Mouse (Mus musculus) MEL (cell line): ENCODE results near the gene Gm20431. TPM values are rescaled to one million over a fixed set of nuclear protein-coding genes. Genes with fewer than 3 reads are reported as not detected.

ENCODE experiments used
- DNase-seq: peaks from one replicate; pipeline ENCODE4 v3.0.0; 2011; ENCODE audit warnings: low read depth, low spot score
- H3K27ac ChIP-seq: 2 replicates; pipeline ENCODE4 v1.5.1; 2012; ENCODE audit warnings: low read depth, mild to moderate bottlenecking, control low read depth, low read length, moderate library complexity; ENCODE audit not compliant: control insufficient read depth
- H3K27me3 ChIP-seq, 2 experiments: fragments of 150-350 bp in 1 of 2; sonication (generic) in 1 of 2; 2 replicates each; pipeline ENCODE4 v1.6.1; 2012; ENCODE audit warnings: low read length in 2 of 2, mild to moderate bottlenecking in 2 of 2, improper control_type of control experiment in 1 of 2, moderate library complexity in 1 of 2; ENCODE audit not compliant: insufficient read depth in 2 of 2, control insufficient read depth in 1 of 2
- H3K36me3 ChIP-seq, 2 experiments: 2 replicates each; pipeline ENCODE4 v1.6.1; 2012 to 2014; ENCODE audit warnings: low read length in 2 of 2, improper control_type of control experiment in 1 of 2, inconsistent platforms in 1 of 2, mild to moderate bottlenecking in 1 of 2; ENCODE audit not compliant: insufficient read depth in 2 of 2, control insufficient read depth in 1 of 2
- H3K4me1 ChIP-seq, 2 experiments: fragments of 150-350 bp in 1 of 2; sonication (generic) in 1 of 2; 2 replicates each; pipeline ENCODE4 v1.6.1; 2012; ENCODE audit warnings: low read length in 2 of 2, improper control_type of control experiment in 1 of 2, mild to moderate bottlenecking in 1 of 2; ENCODE audit not compliant: insufficient read depth in 2 of 2, control insufficient read depth in 1 of 2
- H3K4me3 ChIP-seq, 2 experiments: fragments of 150-350 bp in 1 of 2; sonication (generic) in 1 of 2; 2 replicates each; pipeline ENCODE4 v1.5.1; 2012; ENCODE audit warnings: low read depth in 2 of 2, low read length in 2 of 2, mild to moderate bottlenecking in 2 of 2, moderate library complexity in 2 of 2, control low read depth in 1 of 2, improper control_type of control experiment in 1 of 2; ENCODE audit not compliant: control insufficient read depth in 1 of 2, insufficient read depth in 1 of 2
- H3K79me2 ChIP-seq: 2 replicates; pipeline ENCODE4 v1.6.1; 2012; ENCODE audit warnings: mild to moderate bottlenecking, low read length, moderate library complexity; ENCODE audit not compliant: control insufficient read depth, poor library complexity, insufficient read depth
- H3K9ac ChIP-seq: 2 replicates; pipeline ENCODE4 v1.6.1; 2012; ENCODE audit warnings: low read depth, mild to moderate bottlenecking, control low read depth, low read length, moderate library complexity; ENCODE audit not compliant: control insufficient read depth, poor library complexity, severe bottlenecking
- H3K9me3 ChIP-seq: fragments of 150-350 bp; sonication (generic); replicated peaks from 2 replicates; pipeline ENCODE4 v1.6.1; 2012; ENCODE audit warnings: mild to moderate bottlenecking, low read length, improper control_type of control experiment, moderate library complexity; ENCODE audit not compliant: insufficient read depth
- BHLHE40 ChIP-seq: IDR thresholded peaks from 2 replicates; pipeline ENCODE4 v1.6.1; 2012; ENCODE audit warnings: low read depth, mild to moderate bottlenecking, inconsistent platforms, low read length, improper control_type of control experiment, borderline replicate concordance
- CHD1 ChIP-seq: IDR thresholded peaks from 2 replicates; pipeline ENCODE4 v1.6.1; 2012; ENCODE audit warnings: low read depth, mild to moderate bottlenecking, inconsistent platforms, low read length, improper control_type of control experiment
- CTCF ChIP-seq, 3 experiments: IDR thresholded peaks in 2 of 3; conservative IDR thresholded peaks in 1 of 3; 2 replicates each; pipeline ENCODE4 v1.5.1; 2011 to 2012; ENCODE audit warnings: low read length in 3 of 3, low read depth in 2 of 3, mild to moderate bottlenecking in 2 of 3, improper control_type of control experiment in 1 of 3, inconsistent platforms in 1 of 3, mixed read lengths in 1 of 3, moderate library complexity in 1 of 3; ENCODE audit not compliant: control insufficient read depth in 1 of 3, insufficient read depth in 1 of 3, poor library complexity in 1 of 3, severe bottlenecking in 1 of 3
- EP300 ChIP-seq, 2 experiments: IDR thresholded peaks; 2 replicates each; pipeline ENCODE4 v1.6.1; 2011; ENCODE audit warnings: improper control_type of control experiment in 2 of 2, low read length in 2 of 2, low read depth in 1 of 2, mild to moderate bottlenecking in 1 of 2
- ETS1 ChIP-seq: IDR thresholded peaks from 2 replicates; pipeline ENCODE4 v1.6.1; 2012; ENCODE audit warnings: low read depth, mild to moderate bottlenecking, inconsistent platforms, low read length, improper control_type of control experiment, moderate library complexity
- GABPA ChIP-seq: IDR thresholded peaks from 2 replicates; pipeline ENCODE4 v1.6.1; 2012; ENCODE audit warnings: low read depth, mild to moderate bottlenecking, inconsistent platforms, low read length, improper control_type of control experiment, moderate library complexity
- HCFC1 ChIP-seq: IDR thresholded peaks from 2 replicates; pipeline ENCODE4 v1.6.1; 2012; ENCODE audit warnings: low read depth, mild to moderate bottlenecking, inconsistent platforms, low read length, improper control_type of control experiment, moderate library complexity
- KAT2A ChIP-seq: conservative IDR thresholded peaks from 2 replicates; pipeline ENCODE4 v1.6.1; 2012; ENCODE audit warnings: low read depth, low read length, improper control_type of control experiment, inconsistent platforms
- MAZ ChIP-seq: IDR thresholded peaks from 2 replicates; pipeline ENCODE4 v1.6.1; 2012; ENCODE audit warnings: low read depth, mild to moderate bottlenecking, inconsistent platforms, low read length, improper control_type of control experiment
- MYB ChIP-seq: IDR thresholded peaks from 2 replicates; pipeline ENCODE4 v1.6.1; 2011; ENCODE audit warnings: mild to moderate bottlenecking, low read depth, low read length, improper control_type of control experiment
- MYC ChIP-seq: IDR thresholded peaks from 2 replicates; pipeline ENCODE4 v1.6.1; 2011; ENCODE audit warnings: low read depth, mild to moderate bottlenecking, low read length, improper control_type of control experiment, moderate library complexity
- NRF1 ChIP-seq: IDR thresholded peaks from 2 replicates; pipeline ENCODE4 v1.6.1; 2014; ENCODE audit warnings: low read depth, mild to moderate bottlenecking, inconsistent platforms, low read length, improper control_type of control experiment, moderate library complexity; ENCODE audit not compliant: poor library complexity, insufficient read depth, severe bottlenecking
- POLR2AphosphoS2 ChIP-seq: IDR thresholded peaks from 2 replicates; pipeline ENCODE4 v1.6.1; 2011; ENCODE audit warnings: low read length, improper control_type of control experiment
- RCOR1 ChIP-seq: IDR thresholded peaks from 2 replicates; pipeline ENCODE4 v1.6.1; 2012; ENCODE audit warnings: low read depth, mild to moderate bottlenecking, inconsistent platforms, low read length, improper control_type of control experiment
- SIN3A ChIP-seq: IDR thresholded peaks from 2 replicates; pipeline ENCODE4 v1.6.1; 2012; ENCODE audit warnings: low read length, improper control_type of control experiment, inconsistent platforms
- TBP ChIP-seq: IDR thresholded peaks from 2 replicates; pipeline ENCODE4 v1.8.0; 2011; ENCODE audit warnings: low read depth, low read length, improper control_type of control experiment
- UBTF ChIP-seq: IDR thresholded peaks from 2 replicates; pipeline ENCODE4 v1.6.1; 2012; ENCODE audit warnings: low read depth, mild to moderate bottlenecking, inconsistent platforms, low read length, improper control_type of control experiment, moderate library complexity, borderline replicate concordance; ENCODE audit not compliant: insufficient read depth
- USF1 ChIP-seq: IDR thresholded peaks from 2 replicates; pipeline ENCODE4 v1.6.1; 2014; ENCODE audit warnings: low read depth, mild to moderate bottlenecking, inconsistent platforms, low read length, improper control_type of control experiment, moderate library complexity
- ZMIZ1 ChIP-seq: IDR thresholded peaks from 2 replicates; pipeline ENCODE4 v1.6.1; 2012; ENCODE audit warnings: low read depth, mild to moderate bottlenecking, inconsistent platforms, low read length, improper control_type of control experiment, moderate library complexity
- ZNF384 ChIP-seq: IDR thresholded peaks from 2 replicates; pipeline ENCODE4 v1.6.1; 2012; ENCODE audit warnings: low read depth, mild to moderate bottlenecking, inconsistent platforms, low read length, improper control_type of control experiment
- polyA plus RNA-seq, 2 experiments: library from polyadenylated mRNA; stranded (reverse) in 1 of 2; unstranded in 1 of 2; fragments of >175 nt in 1 of 2; fragments of >200 nt in 1 of 2; gene quantifications; 2 replicates each; pipeline versions ENCODE4 v1.2.1 to v1.2.4; 2012; ENCODE audit warnings: low replicate concordance in 2 of 2, low read depth in 1 of 2; ENCODE audit not compliant: insufficient read length in 2 of 2, insufficient read depth in 1 of 2, missing spikeins in 1 of 2
- total RNA-seq: library from RNA; depleted of rRNA; stranded (reverse); fragments of 300-350 nt; gene quantifications from 2 replicates; pipeline ENCODE4 v1.2.3, GENCODE M21; 2012

Gene Gm20431
- total and polyA plus RNA-seq, 3 experiments: 5.9 to 8.1 TPM; not detected in 1

GRCm38 (mm10) chr2:167571442-167572220 is 89.7 kb downstream of the Gm20431 start:
- Histone ChIP-seq H3K27me3 (peaks cover 3 to 14% of the 10 kb centered on the region in 2 experiments; a peak in 2 of 4 replicates), H3K36me3 (no peaks in the 10 kb centered on the region), H3K9ac (no peak overlapping the region), H3K9me3 (no peaks in the 10 kb centered on the region), H3K27ac (no peak overlapping the region), H3K4me3 (no peak overlapping the region), H3K4me1 (no peaks in the 10 kb centered on the region), H3K79me2 (no peaks in the 10 kb centered on the region)
- TF ChIP-seq CTCF (IDR thresholded peaks at IDR 0.05 in 2 of 3, conservative IDR thresholded peaks at IDR 0.05 in 1 of 3; ENCODE audit: control insufficient read depth in 1 of 3, insufficient read depth in 1 of 3, low read depth in 2 of 3, low read length in 3 of 3, poor library complexity in 1 of 3, severe bottlenecking in 1 of 3): no peak
- no peak for TF ChIP-seq BHLHE40
- no peak for TF ChIP-seq SIN3A
- no peak for TF ChIP-seq ETS1
- TF ChIP-seq RCOR1: no peak
- TF ChIP-seq MYC: no peak
- TF ChIP-seq POLR2AphosphoS2: no peak
- no peak for TF ChIP-seq EP300 (IDR thresholded peaks at IDR 0.05; ENCODE audit: low read depth in 1 of 2, low read length in 2 of 2)
- no peak for TF ChIP-seq MAZ
- no peak for TF ChIP-seq ZNF384
- no peak for TF ChIP-seq TBP
- no peak for DNase-seq

- TF ChIP-seq CHD1 (no peak), ZMIZ1 (no peak), MYB (no peak), UBTF (no peak), GABPA (no peak), USF1 (no peak), HCFC1 (no peak), KAT2A (no peak), SIN3A (no peak), NRF1 (no peak)
- TF ChIP-seq, all 39 proteins: peak for 0
- Histone ChIP-seq H3K27ac (no peak overlapping the region), H3K4me1 (no peaks in the 10 kb centered on the region), H3K9me3 (no peaks in the 10 kb centered on the region), H3K79me2 (no peaks in the 10 kb centered on the region), H3K36me3 (no peaks in the 10 kb centered on the region), H3K27me3 (peaks cover 3 to 14% of the 10 kb centered on the region in 2 experiments; a peak in 2 of 4 replicates), H3K4me3 (no peak overlapping the region), H3K9ac (no peak overlapping the region)
- DNase-seq: no peak
Measured at GRCm38 (mm10) chr2:167570815-167571214, 90.5 kb downstream of the Gm20431 start.
